Mouse (Mus musculus) stomach, postnatal 0 days (tissue): ENCODE results near the gene Gm4969. TPM values are rescaled to one million over a fixed set of nuclear protein-coding genes. Genes with fewer than 3 reads are reported as not detected.
A peak's percentile ranks its signal among the peaks of the same experiment; 100 is the strongest.

Experiments used
- ATAC-seq: fragments of 200-750 bp; cut with Nextera tagmentation; 2 replicates; pipeline ENCODE4 v1.8.0; 2017; ENCODE audit not compliant: low FRiP score, low TSS enrichment
- DNase-seq: peaks from one replicate; pipeline ENCODE4 v3.0.0-alpha.2; 2016; ENCODE audit warnings: low spot score
- H3K27ac ChIP-seq: fragments of 300-500 bp; sonication (generic); replicated peaks from 2 replicates; pipeline ENCODE4 v1.5.1; 2014; ENCODE audit warnings: mild to moderate bottlenecking, control low read depth
- H3K27me3 ChIP-seq: fragments of 300-500 bp; sonication (generic); 2 replicates; pipeline ENCODE4 v1.6.1; 2014; ENCODE audit warnings: low read length; ENCODE audit not compliant: control insufficient read depth, insufficient read depth
- H3K36me3 ChIP-seq: fragments of 300-500 bp; sonication (generic); 2 replicates; pipeline ENCODE4 v1.6.1; 2014; ENCODE audit warnings: low read length, mixed read lengths; ENCODE audit not compliant: control insufficient read depth, insufficient read depth
- H3K4me1 ChIP-seq: fragments of 300-500 bp; sonication (generic); replicated peaks from 2 replicates; pipeline ENCODE4 v1.6.1; 2014; ENCODE audit warnings: antibody characterized with exemption; ENCODE audit not compliant: control insufficient read depth, insufficient read depth
- H3K4me2 ChIP-seq: fragments of 300-500 bp; sonication (generic); replicated peaks from 2 replicates; pipeline ENCODE4 v1.6.1; 2014; ENCODE audit warnings: low read depth, mild to moderate bottlenecking, control low read depth, moderate library complexity
- H3K4me3 ChIP-seq: fragments of 300-500 bp; sonication (generic); 2 replicates; pipeline ENCODE4 v1.5.1; 2014; ENCODE audit warnings: low read depth, low read length, control low read depth
- H3K9ac ChIP-seq: fragments of 300-500 bp; sonication (generic); 2 replicates; pipeline ENCODE4 v1.6.1; 2014; ENCODE audit warnings: mild to moderate bottlenecking, low read length, control low read depth, mixed read lengths
- H3K9me3 ChIP-seq: fragments of 300-500 bp; sonication (generic); 2 replicates; pipeline ENCODE4 v1.6.1; 2016; ENCODE audit warnings: low read length; ENCODE audit not compliant: control insufficient read depth
- CTCF ChIP-seq: IDR thresholded peaks from 2 replicates; pipeline ENCODE4 v1.5.1; 2016; ENCODE audit warnings: antibody characterized with exemption, low read depth, mild to moderate bottlenecking, moderate library complexity
- EP300 ChIP-seq: optimal IDR thresholded peaks from 2 replicates; pipeline ENCODE3; 2016; ENCODE audit warnings: antibody characterized with exemption
- WGBS: fragments of 180-500 bp; shearing (Covaris S2); extraction: QIAGEN DNeasy Blood & Tissue Kit; methylation state at CpG from one replicate; pipeline ENCODE4 v1.1.7; 2014; 5-methylcytosine and 5-hydroxymethylcytosine counted together
- polyA plus RNA-seq: library from polyadenylated mRNA; unstranded; fragments of >200 nt; fragmentation: Nextera tagmentation; extraction: Ambion mirVana; gene quantifications from 2 replicates; pipeline ENCODE4 v1.2.1, GENCODE M21; 2015

Gene Gm4969
- polyA plus RNA-seq, 1 experiment from 2014 or later = 0.72 TPM

DNA sequence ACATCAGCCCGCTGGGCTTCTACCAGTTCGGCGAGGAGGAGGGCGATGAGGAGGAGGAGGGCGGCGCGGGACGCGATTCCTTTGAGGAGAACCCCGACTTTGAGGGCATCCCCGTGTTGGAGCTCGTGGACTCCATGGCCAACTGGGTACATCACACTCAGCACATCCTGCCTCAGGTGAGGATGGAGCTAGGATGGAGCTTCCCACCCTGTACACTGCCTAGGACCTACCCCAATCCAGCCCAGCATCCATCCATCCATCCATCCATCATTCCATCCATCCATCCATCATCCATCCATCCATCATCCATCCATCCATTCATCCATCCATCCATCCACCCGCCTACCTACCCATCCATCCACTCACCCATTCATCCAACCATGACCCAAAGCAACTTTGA, 52.3 kb downstream of the Gm4969 start:
- ATAC-seq (peak; percentile 43; the same call in 1 of the 2 replicates), DNase-seq (no peak)
- WGBS = 51% methylated on average over 13 of the region's 13 CpGs
- Histone ChIP-seq H3K27ac (no peak overlapping the region), H3K4me3 (peak overlapping the region; percentile 4; the same call in 1 of the 2 replicates), H3K4me1 (no peaks in the 10 kb centered on the region), H3K27me3 (no peaks in the 10 kb centered on the region; the same call in 1 of the 2 replicates), H3K36me3 (no peaks in the 10 kb centered on the region), H3K9ac (no peak overlapping the region), H3K4me2 (no peak overlapping the region), H3K9me3 (no peaks in the 10 kb centered on the region)
- TF ChIP-seq CTCF (no peak), EP300 (no peak)

DNA sequence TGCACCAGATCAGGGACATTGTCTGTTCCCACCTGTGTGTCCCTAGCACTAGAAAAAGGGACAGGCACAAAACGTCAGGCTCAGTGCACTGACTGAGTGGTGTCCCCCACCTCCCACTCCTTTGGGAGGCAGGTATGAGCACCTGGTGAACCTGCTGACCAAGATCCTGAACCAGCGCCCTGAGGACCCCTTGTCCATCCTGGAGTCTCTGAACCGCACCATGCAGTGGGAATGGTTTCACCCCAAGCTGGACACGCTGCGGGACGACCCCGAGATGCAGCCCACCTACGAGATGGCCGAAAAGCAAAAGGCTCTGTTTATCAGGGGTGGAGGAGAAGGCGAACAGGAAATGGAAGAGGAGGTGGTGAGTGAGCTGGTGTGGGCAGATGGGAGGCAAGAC, 60.8 kb downstream of the Gm4969 start:
- H3K9ac ChIP-seq = no peak overlapping the region
- WGBS = 81% methylated on average over 10 of the region's 10 CpGs
- no peaks in the 10 kb centered on the region for H3K9me3 ChIP-seq
- TF ChIP-seq EP300 = no peak
- no peak overlapping the region for H3K4me2 ChIP-seq
- H3K27ac ChIP-seq = no peak overlapping the region
- no peaks in the 10 kb centered on the region for H3K4me1 ChIP-seq
- H3K4me3 ChIP-seq = no peak overlapping the region
- no peak for DNase-seq
- no peaks in the 10 kb centered on the region for H3K36me3 ChIP-seq
- H3K27me3 ChIP-seq = no peaks in the 10 kb centered on the region
- no peak for ATAC-seq

DNA sequence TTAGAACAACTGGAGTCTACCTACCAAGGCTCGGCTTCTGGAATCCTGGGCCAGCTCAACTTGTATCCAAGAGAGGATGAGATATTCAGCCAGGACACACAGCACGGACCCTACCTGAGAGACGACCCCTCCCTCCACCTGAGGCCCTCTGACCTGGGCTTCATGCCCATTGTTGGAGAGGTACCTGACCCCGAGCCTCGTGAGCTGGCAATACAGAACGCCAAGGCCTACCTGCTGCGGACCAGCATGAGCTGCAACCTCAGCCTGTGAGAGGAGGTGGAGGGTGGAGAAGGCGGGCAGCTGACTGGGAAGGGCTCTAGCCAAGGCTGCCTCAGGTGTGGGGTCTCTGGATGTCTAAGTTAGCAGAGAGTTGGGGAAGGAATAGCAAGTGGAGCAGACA, 63.1 kb downstream of the Gm4969 start:
- Histone ChIP-seq H3K27me3 (no peaks in the 10 kb centered on the region), H3K9me3 (no peaks in the 10 kb centered on the region), H3K9ac (no peak overlapping the region), H3K4me2 (no peak overlapping the region), H3K4me1 (no peaks in the 10 kb centered on the region), H3K27ac (no peak overlapping the region), H3K36me3 (peaks cover 5% of the 10 kb centered on the region), H3K4me3 (no peak overlapping the region)
- TF ChIP-seq EP300 = no peak
- no peak for TF ChIP-seq CTCF
- no peak for ATAC-seq
- DNase-seq = no peak
- WGBS = 84% methylated on average over 8 of the region's 8 CpGs

DNA sequence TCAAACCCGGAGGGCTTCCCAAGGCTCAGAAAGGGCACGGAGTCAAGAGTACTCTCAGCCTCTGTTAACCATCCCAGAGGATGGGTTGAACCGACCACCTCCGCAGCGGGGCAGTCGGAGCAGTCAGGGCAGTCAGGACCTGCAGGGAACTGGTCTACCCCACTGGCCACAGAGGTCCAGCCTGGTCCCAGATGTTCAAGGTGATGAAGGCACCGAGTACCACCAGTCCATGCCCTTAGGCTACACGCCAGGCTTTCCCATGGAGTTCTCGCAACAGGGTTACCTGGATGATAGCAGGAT, 63.4 kb downstream of the Gm4969 start:
- H3K4me3 ChIP-seq = no peak overlapping the region
- no peak overlapping the region for H3K27ac ChIP-seq
- DNase-seq = no peak
- TF ChIP-seq CTCF (no peak), EP300 (no peak)
- WGBS = 73% methylated on average over 9 of the region's 9 CpGs
- no peak overlapping the region for H3K4me2 ChIP-seq
- H3K36me3 ChIP-seq = peaks cover 7% of the 10 kb centered on the region
- H3K9me3 ChIP-seq = no peaks in the 10 kb centered on the region
- H3K27me3 ChIP-seq = no peaks in the 10 kb centered on the region
- H3K9ac ChIP-seq = no peak overlapping the region
- peak; percentile 9; the same call in 1 of the 2 replicates for ATAC-seq
- no peaks in the 10 kb centered on the region for H3K4me1 ChIP-seq

DNA sequence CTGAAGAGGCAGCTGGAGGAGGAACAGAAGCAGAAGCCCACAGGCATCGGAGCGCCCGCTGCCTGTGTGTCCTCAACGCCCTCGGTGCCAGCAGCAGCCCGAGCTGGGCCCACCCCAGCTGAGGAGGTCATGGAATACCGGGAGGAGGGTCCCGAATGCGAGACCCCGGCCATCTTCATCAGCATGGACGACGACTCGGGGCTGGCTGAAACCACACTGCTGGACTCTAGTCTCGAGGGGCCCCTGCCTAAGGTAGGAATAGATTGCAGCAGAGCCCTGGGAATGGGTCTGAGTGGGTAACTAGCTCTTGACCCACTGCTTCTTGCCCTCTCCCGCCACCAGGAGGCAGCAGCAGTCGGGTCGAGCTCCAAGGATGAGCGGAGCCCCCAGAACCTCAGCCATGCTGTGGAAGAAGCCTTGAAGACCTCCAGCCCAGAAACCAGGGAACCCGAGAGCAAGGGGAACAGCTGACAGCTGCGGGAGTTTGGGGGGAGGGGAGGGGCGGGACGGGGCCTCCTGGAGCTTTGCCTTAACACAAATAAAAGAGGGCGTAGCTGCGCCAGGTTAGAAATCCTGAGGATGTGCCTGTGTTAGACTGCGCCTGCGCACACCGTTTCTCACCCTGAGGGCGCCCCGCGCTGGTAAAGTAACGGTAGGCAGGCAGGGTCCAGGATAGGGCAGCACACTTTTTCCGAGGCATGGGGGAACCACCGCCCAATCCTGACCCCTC, 64.0 kb downstream of the Gm4969 start, which contains the start of gene Rsph6a:
Gene Rsph6a (plus strand): TSS at position 644 of the 730 bp plus-strand sequence.
- H3K36me3 ChIP-seq = peaks cover 11% of the 10 kb centered on the region
- H3K4me1 ChIP-seq = no peaks in the 10 kb centered on the region
- 31% methylated on average over 33 of the region's 33 CpGs for WGBS
- ATAC-seq (peak; percentile 40), DNase-seq (peak; percentile 67)
- no peak within 1 kb of the TSS for H3K9ac ChIP-seq
- H3K4me2 ChIP-seq = no peak within 1 kb of the TSS
- TF ChIP-seq CTCF = peak; percentile 75
- TF ChIP-seq EP300 = no peak
- no peak within 1 kb of the TSS for H3K4me3 ChIP-seq
- no peaks in the 10 kb centered on the region for H3K27me3 ChIP-seq
- H3K27ac ChIP-seq = no peak within 1 kb of the TSS
- no peaks in the 10 kb centered on the region for H3K9me3 ChIP-seq

DNA sequence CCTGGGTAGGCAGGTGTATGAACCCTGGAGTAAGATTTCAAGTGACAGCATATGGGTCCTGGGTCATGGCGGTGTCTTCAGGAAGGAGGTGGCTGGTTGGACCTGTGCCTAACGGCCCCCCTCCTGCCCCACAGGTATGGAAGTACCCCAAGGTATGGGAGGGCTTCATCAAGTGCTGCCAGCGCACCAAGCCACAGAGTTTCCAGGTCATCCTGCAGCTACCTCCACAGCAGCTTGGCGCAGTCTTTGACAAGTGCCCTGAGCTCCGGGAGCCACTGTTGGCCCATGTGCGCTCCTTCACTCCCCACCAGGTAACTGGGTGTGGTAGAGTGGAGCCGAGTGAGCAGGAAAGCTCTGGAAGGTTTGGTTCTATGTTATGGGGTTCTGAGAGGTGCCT, 65.0 kb downstream of the Gm4969 start:
- no peak overlapping the region for H3K9ac ChIP-seq
- no peak overlapping the region for H3K4me2 ChIP-seq
- peaks cover 16% of the 10 kb centered on the region for H3K36me3 ChIP-seq
- no peaks in the 10 kb centered on the region for H3K9me3 ChIP-seq
- TF ChIP-seq CTCF (no peak), EP300 (no peak)
- no peak overlapping the region for H3K4me3 ChIP-seq
- 85% methylated on average over 7 of the region's 7 CpGs for WGBS
- no peak for DNase-seq
- ATAC-seq = no peak
- H3K27ac ChIP-seq = no peak overlapping the region
- H3K4me1 ChIP-seq = no peaks in the 10 kb centered on the region
- no peaks in the 10 kb centered on the region for H3K27me3 ChIP-seq
